Mouse (Mus musculus): ENCODE measurements around the gene Acbd4.

Gene Acbd4

DNA sequence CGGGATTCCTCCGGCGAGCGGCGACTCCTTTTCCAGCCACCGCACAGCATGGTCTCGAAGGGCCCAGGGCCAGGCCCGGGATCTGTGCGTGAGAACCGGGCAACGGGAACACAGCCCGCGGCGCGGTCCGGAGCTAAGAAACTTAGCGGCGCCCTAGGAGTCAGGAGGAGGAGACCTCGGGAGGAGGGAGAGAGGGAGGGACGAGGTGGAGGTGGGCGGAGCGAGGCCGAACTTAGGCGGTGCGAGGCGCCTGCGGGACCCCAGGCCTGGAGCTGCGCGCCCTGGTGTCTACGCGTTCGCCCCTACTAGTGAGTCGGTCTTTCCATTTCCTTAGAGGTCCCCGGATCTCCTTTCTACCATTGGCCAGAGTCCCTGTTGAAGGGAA is at the start of gene Acbd4, which contains the start of gene Plcd3:
Acbd4 (plus strand) TSS at position 202 of the 385 bp plus-strand sequence.
Plcd3 (minus strand) TSS at position 178 of the 385 bp plus-strand sequence.
- peak; percentile 90 for DNase-seq (ENCODE audit: low spot score in 2 of 2)

DNA sequence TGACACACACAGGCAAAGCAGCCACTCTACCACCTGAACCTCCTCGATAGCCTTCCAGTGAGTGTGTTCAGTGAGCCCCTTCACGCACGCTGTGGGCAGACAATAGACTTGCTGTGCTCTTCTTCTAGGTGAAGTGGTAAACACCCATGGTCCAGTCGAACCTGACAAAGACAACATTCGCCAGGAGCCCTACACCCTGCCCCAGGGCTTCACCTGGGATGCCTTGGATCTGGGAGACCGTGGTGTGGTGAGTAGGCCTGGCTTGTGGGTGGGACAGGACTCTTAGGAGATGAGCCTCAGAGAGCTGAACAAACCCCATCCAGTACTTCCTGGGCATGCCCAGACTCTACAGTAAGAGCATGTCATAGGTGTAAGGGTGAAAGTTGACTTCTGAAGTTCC is 49.4 kb upstream of the Acbd4 start:
- DNase-seq (ENCODE audit: low spot score in 2 of 2) = no peak

DNA sequence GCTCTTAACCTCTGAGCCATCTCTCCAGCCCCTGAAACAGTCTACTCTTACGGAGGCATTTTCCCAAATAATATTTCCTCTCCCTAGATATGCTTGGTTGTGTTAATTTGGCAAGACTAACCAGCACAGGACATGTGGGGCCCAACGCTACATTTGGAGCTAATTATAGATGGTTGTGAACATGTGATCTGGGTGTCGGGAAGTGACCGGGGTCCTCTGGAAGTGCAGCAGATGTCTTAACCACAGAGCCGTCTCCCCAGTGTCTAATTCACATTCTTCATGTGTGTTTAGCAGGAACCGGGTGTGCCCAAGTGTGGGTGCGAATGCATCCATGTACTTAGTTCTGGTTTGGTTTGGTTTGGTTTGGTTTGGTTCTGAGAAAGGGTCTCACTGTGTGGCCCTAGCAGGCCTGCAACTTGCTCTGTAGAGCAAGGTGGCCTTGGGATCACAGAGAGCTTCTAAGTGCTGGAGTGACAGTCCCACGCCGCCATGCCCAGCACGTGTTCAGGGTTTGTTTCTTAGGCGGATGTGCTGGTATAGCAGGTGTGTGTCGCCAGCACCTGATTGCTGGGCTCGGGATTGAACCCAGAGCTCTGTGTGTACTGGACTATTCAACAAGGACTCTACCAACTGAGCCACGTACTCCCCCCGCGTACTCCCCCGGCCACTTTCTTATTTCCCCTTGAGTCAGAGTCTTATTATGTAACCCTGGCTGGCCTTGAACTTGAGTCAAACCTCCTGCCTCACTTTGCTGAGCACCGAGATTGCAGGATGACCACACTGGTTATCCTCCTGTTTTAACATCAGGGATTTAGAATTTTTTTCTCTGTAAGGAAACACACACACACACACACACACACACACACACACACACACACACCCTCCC is 48.0 kb upstream of the Acbd4 start:
- no peak for DNase-seq (ENCODE audit: low spot score in 2 of 2)

DNA sequence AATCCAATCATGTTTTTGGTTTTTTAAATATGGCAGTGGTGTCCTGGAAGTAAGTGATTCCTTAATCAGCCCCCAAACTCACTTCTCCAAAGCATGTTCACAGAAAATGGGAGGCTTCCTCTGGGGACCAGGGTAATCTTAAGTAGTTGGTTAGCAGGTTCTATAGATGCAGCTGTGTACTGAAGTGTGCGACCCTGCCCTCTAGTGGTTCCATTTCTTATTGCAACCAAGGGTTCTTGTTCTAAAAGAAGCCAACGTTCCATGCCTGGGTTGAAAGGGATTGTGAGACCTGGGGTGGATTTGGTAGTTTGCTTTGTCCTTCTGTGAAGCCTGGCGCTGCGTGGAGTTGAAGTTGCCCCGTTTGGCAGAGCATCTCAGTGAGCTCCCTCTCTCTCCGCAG is 46.7 kb upstream of the Acbd4 start:
- DNase-seq (ENCODE audit: low spot score in 2 of 2) = peak; percentile 45 to 78

DNA sequence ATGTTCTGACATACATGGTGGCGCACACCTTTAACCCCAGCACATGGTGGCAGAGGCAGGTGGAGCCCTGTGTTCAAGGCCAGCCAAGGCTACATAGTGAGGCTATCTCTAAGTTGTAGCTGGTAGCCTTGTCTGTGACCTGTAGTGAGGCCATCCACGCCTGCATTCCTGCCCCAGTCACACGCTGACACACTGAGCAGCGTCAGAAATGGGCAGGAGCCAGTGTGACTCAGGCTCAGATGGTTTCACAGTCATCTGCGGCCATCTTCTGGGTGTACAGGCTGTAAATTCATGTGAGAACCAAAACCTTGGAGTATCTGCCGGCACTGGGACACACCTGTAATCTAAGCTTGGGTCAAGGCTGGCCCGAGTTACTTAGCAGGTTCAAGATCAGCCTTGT is 44.8 kb upstream of the Acbd4 start:
- DNase-seq (ENCODE audit: low spot score in 2 of 2) = no peak

DNA sequence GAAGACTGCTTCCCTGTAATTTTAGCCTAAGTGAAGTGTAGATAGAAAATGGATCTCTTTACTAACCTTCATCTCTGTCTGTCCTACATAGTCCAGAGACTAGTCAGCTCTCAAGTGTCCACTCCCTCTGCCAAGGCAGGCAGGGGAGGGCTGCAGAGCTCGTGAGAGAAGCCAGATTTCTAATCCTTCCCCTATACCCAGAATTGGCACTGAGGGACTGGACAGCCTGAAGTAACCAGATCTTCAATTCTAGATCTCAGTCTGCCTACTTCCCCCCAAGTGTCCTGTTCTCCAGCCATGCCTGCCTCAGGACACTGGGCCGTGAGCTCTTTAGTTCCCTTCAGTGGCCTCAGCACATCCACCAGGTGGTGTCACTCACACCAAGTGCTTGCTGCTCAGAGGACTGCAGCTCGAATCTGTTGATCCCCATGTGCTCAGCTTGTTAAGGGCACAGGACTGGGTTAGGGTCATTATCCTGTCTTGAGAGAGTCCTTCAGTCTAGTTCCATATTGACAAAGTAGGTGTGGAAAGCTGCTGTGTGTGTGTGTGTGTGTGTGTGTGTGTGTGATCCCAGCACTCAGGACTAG is 42.9 kb upstream of the Acbd4 start:
- DNase-seq (ENCODE audit: low spot score in 2 of 2) = no peak

DNA sequence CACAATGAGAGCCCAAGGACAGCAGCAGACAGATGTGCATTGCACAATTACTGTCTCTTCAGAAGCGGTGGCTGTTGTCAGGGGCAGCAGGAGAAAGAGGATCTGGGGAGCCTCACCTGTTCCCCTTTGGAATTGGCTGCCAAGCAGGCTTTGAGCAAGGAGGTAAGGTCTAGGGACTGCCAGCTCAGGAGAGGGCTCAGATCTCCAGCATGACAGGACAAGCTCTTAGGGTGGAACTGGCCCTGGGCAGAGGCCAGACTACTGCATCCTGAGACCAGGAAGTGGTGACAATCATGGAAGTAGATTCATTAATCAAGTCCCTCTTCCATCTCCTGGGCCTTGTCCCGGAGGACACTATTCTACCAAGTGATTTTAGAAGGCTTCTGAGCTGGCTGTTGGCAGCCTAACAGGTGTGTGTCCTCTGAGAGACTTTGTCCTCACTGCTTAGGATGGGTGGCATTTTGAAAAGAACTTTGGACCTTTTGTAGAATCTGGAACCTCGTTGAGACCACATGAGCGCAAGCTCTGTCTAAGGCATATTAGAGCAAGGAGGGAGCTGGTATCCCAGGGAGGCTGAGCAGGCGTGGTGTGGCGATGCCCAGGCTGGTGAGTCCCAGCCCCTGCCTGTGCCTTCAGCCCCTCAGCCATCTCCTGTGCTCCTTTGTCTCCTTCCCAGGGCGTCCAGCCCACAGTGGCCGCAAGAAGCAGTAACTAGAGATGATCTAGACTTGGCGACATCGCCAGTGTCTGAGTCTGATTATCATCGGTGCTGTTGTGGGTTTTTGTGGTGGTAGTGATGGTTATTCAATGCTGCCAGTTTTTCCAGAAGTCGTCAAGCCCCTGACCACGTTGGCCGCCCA is 35.1 kb upstream of the Acbd4 start:
- DNase-seq (ENCODE audit: low spot score in 2 of 2) = peak in 1 of 2 experiments; percentile 17

DNA sequence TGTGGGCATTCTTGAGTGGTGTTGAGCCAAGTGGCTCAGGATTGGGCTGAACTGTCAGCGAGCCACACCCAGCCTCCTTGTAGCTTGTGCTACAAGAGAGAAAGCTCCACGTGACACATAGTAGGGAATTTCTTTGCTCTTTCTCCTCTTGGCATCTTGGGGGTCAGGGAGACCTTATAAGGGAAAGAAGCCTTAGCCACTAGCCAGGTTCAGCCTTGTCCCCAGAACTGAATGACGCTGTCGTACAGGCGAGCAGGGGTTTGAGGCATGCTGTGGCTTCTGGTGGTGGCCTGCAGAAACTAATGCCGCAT is 34.5 kb upstream of the Acbd4 start:
- no peak for DNase-seq (ENCODE audit: low spot score in 2 of 2)

DNA sequence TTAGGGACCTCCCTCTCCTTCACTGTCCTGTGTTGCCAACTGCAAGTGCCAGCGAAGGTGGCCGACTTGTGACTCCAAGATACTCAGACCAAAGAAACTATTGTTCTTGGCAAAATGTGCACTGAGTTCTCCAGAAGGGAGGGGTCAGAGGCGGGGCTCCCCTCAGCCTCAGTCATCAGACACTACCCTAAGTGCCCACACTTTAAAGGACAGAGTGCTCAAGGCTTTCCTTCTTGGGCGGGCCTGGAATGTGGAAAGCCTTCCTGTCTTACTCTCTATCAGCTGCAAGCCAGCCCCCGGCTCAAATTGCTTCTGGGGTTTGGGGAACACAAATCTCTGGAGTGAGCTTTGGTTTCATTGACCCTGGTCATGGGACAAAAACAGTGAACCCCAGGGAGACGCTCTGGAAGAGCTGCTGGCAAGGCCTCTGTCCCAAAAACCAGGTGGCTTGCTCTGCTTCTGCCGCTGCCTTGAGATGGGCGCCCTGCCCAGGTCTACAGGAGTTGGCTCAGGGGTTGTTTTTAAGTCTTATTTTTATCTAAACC is 34.0 kb upstream of the Acbd4 start:
- DNase-seq (ENCODE audit: low spot score in 2 of 2) = peak; percentile 74 to 80

DNA sequence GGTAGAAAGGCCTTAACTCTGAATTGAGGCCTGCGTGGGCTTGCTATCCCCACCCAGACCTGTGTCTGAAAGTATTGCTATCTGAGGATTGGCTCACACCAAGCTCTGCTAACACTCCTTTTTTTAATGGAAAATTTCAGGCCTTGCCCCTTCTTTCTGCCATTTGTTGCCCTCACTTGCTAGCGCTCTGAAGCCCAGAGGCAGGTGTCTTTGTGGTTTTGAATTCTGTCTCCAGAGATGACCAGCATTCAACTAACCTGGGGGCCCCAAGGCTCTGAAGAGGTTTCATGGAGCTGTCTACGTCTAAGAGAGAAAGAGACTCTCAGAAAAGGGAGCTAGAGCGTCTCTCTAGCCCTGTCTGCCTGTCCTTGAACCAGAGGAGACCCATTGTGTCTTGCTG is 33.2 kb upstream of the Acbd4 start:
- no peak for DNase-seq (ENCODE audit: low spot score in 2 of 2)

DNA sequence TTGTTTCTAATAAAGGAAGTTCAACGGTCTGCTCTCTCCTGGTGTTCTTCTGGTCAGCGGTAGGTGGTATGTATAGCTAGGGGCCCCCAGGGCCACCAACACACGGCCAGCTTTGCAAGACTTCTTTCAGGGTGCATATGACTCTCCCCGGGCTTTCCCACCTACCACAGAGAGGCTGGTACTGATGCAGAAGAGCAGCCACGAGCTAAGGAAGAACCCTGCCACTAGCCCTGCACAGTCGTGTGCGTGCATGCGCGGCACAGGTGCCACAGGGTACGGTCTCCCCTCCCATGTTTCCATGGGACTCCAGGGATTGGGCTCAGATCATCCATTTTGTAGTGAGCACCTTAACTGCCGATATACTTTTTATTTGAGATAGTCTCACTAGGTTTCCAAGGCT is 32.6 kb upstream of the Acbd4 start:
- DNase-seq (ENCODE audit: low spot score in 2 of 2) = no peak

DNA sequence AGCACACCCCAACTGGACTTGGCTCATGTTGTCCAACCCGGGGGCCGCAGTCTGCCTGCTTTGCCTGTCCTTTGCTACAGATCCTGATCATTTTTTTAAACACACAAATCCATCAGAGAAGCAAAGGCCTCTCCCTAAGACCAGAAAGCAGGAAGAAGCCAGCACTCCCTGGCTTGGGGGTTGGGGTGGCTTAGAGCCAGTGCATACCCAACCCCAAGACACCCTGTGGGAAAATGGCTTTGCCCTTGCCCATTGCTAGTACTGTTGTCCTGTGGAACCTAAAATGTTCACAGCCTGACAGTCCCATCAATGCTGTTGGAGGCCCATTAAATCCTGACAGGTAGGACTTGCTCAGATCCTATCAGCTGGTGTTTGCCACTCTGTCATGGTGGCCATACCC is 31.8 kb upstream of the Acbd4 start:
- DNase-seq (ENCODE audit: low spot score in 2 of 2) = no peak

DNA sequence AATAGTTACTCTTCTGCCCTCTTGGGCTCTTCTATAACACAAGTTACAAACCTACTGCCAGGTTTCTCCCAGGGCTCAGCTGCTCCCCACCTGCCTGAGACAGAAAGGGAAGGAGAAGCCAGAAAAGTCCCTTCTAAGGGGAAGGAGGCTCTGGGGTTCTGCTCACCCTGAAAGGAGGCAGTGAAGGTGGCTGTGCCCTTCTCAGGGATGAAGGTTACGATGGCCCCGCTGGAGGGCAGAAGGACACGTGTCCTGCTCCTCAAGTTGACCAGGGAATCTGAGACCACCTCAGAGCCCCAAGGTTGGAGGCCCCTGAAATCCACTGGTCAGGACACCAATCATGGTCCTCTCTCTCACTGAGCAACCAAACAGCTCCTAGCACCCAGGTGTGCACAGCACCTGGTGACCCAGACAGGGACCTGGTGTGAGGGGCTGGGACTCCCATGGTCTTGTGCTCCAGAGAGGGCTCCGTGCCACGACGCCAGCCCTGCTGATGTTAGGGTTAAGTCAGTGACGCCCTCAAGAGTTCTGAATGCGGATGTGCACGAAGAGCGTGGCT is 31.1 kb upstream of the Acbd4 start:
- DNase-seq (ENCODE audit: low spot score in 2 of 2) = no peak

DNA sequence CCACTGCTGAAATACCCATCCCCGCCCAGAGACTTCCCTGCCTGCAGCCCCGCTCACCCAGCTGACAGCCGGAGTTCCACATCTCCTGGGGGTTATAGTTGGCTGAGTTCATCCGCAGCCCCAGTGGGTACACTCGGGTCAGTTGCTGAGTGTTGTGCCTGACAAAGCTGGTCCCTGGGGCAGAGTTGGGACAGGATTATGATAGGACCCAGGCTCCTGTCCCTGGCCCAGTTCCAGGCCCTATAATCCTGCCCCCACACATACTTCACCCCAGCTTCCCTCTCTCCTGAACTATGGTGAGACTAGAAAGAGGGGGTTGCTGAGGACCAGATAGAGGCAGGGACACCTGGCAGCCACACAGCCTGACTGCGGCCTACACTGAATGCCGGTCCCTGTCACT is 27.8 kb upstream of the Acbd4 start:
- DNase-seq (ENCODE audit: low spot score in 2 of 2) = no peak

DNA sequence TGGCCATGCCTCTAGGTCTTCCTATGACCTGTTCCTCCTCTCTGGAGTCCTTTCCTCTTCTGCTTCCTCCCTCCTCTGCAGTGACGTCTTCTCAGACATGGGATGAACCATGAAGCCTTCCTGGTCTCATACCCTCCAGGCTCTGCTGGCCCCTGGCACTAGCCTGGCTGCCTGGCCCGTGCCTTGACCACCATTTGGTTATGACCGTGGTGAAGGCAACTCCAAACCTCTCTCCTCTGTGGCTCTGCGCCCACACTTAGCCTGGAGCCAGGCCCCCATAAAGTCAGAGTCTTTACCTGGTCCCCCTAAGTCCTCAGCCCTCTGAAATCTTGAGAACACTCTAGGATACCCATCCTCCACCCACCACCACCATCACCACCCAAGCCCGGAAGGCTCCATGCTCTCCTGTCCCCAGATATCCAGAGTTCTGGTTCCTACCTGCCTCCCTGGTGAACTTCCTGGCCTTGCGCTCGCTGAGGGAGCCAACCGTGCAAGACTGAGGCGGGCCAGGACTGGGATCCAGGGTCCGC is 27.3 kb upstream of the Acbd4 start:
- no peak for DNase-seq (ENCODE audit: low spot score in 2 of 2)

DNA sequence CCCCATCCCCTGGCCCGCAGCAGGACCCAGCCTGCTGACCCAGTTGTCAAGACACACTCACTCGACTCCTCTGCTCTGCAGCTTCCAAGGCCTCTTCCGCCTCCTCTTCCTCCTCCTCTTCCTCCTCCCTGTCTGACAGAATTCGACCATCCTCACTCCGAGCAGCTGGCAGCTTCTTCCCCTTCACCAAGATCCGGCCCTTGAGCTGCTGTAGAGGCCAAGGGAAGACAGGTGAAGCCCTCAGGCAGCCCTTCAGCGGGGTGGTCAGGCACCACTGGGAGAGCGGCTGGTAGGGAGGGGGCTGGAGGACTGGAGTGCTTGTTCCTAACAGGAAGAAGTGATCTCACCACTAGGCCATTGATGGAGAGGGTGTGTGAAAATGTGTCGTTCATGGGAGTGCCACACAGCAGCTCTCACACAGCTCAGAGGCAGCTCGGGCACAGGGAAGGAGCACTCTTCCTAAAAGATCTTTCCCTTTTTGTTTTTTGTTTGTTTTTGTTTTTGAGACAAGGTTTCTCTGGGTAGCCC is 26.6 kb upstream of the Acbd4 start:
- DNase-seq (ENCODE audit: low spot score in 2 of 2) = no peak

DNA sequence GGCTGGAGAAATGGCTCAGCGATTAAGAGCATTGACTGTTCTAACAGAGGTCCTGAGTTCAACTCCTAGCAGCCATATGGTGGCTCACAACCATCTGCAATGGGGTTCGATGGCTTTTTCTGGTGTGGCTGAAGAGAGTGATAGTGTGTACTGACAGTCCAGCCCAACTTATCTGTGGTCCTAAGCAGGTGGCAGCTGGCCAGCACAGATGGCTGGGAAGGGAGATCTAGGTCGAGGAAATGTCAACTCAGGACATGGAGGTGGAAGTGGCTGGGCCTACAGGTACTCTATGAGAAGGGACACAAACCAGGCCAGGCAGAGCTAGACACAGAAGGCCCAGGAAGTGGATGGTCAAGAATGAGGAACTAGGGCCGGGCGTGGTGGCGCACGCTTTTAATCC is 25.5 kb upstream of the Acbd4 start:
- peak in 1 of 2 experiments; percentile 64 for DNase-seq (ENCODE audit: low spot score in 2 of 2)

DNA sequence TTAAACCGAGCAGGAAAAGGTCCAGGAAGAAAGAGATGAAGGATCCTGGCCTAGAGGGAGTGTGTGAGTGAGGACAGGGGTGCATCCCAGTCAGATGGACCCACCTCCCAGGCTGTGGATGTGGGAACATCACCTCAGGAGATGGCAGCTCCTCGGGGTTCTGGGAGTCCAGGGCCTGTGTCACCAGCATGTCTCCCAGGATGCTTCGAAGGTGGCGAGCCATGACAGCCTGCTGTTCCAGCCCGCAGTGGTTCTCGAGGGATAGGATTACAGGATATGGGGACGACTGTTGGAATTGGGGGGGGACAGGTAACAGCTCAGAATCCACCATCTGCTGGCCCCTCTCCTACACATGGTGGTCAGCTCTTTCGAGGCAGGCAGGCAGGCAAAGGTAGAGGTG is 24.9 kb upstream of the Acbd4 start:
- no peak for DNase-seq (ENCODE audit: low spot score in 2 of 2)

DNA sequence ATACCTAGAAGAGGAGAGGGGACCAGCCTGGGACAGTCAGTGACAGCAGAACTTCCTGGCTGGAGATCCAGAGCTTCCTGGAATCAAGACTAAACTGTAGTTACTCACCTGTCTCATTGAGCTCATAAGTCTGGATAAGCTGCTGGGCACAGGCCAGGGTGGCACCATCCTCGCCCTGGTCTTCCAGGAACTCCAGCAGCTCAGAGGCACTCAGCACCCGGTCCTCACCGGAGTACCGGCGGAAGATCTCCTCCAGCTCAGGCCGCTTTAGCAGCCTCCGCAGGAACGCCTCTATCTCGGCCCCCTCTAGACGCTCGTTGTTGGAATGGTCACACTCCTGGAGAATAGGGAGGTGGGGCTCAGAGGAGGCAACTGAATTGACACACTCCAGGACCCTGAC is 23.4 kb upstream of the Acbd4 start:
- DNase-seq (ENCODE audit: low spot score in 2 of 2) = no peak

DNA sequence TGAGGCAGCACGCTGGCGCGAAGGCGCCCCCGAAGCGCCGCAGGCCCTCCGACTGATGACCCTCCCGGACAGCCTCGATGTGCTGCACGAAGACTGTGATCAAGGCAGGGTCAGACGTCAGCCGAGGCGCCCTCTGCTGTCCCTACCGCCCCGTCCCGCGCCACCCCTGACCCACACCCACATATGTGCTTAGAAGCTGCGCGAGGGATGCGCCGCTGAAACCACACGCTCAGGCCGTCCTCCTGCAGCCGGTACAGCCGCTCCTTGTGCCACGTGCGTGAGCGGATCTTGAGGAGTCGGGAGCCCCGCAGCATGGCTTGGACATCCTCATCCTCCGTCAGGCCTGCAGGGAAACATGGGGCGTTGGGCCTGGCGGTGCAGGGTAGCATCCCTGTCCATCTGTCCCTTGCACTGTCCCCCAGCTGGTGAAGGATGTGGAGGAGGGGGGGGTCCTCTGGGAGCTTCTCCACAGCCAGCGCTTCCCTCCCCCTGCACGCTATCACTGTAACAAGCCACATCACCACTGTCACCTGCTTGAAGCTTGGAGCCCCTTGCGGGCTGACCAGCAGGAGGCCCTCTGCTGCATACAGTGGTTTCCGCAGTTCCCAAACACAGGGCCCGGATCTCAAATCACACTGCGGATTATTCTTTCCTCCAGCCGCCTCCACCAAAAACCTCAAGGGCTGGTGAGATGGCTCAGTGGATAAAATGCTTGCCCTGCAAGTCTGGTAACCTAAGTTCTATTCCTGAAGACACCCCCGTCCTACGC is 21.0 kb upstream of the Acbd4 start:
- DNase-seq (ENCODE audit: low spot score in 2 of 2) = no peak

DNA sequence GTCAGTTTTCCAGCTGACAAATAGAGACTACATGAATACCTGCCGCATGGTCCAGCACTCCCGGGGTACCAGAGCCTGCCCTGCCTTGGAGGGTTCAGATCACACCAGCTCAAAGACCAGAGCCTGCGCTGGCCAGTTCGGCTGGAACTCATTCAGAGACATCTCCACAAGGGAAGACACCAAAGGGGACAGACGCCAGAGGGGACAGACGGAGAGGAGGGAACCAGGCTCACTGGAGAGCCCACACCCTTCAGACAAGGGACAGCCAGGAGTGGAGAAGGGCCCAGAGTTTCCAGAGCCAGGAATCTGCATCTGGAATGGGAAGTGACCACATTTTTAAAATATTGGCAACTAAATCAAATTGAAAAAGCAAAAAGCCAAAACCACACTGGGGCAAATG is 19.9 kb upstream of the Acbd4 start:
- no peak for DNase-seq (ENCODE audit: low spot score in 2 of 2)
